Mouse (Mus musculus) bone marrow, adult 2 months (tissue): ENCODE data around the gene Btd. TPM values are rescaled to one million over a fixed set of nuclear protein-coding genes. Genes with fewer than 3 reads are reported as not detected.

Experiments used
- H3K27ac ChIP-seq: fragments of 200-500 bp; 2 replicates; pipeline ENCODE4 v1.5.1; 2012; ENCODE audit warnings: low read depth, mild to moderate bottlenecking, control low read depth, inconsistent platforms, low read length; ENCODE audit not compliant: control insufficient read depth, poor library complexity, insufficient read depth
- H3K4me1 ChIP-seq: fragments of 200-500 bp; 2 replicates; pipeline ENCODE4 v1.6.1; 2011; ENCODE audit warnings: low read length; ENCODE audit not compliant: control insufficient read depth, insufficient read depth
- H3K4me3 ChIP-seq: fragments of 200-500 bp; replicated peaks from 2 replicates; pipeline ENCODE3; 2011; ENCODE audit warnings: mild to moderate bottlenecking, low read depth, low read length, control low read depth; ENCODE audit not compliant: control insufficient read depth
- CTCF ChIP-seq: fragments of 200-500 bp; IDR thresholded peaks from 2 replicates; pipeline ENCODE4 v1.5.1; 2011; ENCODE audit warnings: low read length, control low read depth; ENCODE audit not compliant: control insufficient read depth, insufficient read depth
- POLR2A ChIP-seq: fragments of 200-500 bp; IDR thresholded peaks from 2 replicates; pipeline ENCODE4 v1.6.1; 2011; ENCODE audit warnings: low read depth, mild to moderate bottlenecking, control low read depth, low read length, borderline replicate concordance; ENCODE audit not compliant: control insufficient read depth
- WGBS: fragments of 180-500 bp; shearing (Covaris S2); methylation state at CpG from one replicate; pipeline ENCODE4 v1.1.7; 2018; 5-methylcytosine and 5-hydroxymethylcytosine counted together
- polyA plus RNA-seq: library from polyadenylated mRNA; stranded (reverse); fragments of >200 nt; gene quantifications from 2 replicates; pipeline ENCODE4 v1.2.4, GENCODE M21; 2011; ENCODE audit warnings: low replicate concordance; ENCODE audit not compliant: missing spikeins, insufficient read depth, insufficient read length

Gene Btd
- polyA plus RNA-seq, 1 experiment = 2.5 TPM

- WGBS = 69% methylated on average over 5 of the region's 5 CpGs
- Histone ChIP-seq H3K4me3 (no peak overlapping the region), H3K27ac (no peak overlapping the region), H3K4me1 (no peaks in the 10 kb centered on the region; the same call in 1 of the 2 replicates)
- TF ChIP-seq CTCF (no peak), POLR2A (no peak)
Measured at GRCm38 (mm10) chr14:31652106-31652505, 11.3 kb downstream of the Btd start.

- no peak overlapping the region for H3K4me3 ChIP-seq
- TF ChIP-seq CTCF = no peak
- TF ChIP-seq POLR2A = no peak
- no peaks in the 10 kb centered on the region; the same call in 1 of the 2 replicates for H3K4me1 ChIP-seq
- 90% methylated on average over 1 of the region's 1 CpGs for WGBS
- no peak overlapping the region for H3K27ac ChIP-seq
Measured at GRCm38 (mm10) chr14:31652624-31653023, 11.8 kb downstream of the Btd start.

- H3K4me3 ChIP-seq = no peak overlapping the region
- TF ChIP-seq CTCF (no peak), POLR2A (no peak)
- no peaks in the 10 kb centered on the region; the same call in 1 of the 2 replicates for H3K4me1 ChIP-seq
- no peak overlapping the region for H3K27ac ChIP-seq
- WGBS = 69% methylated on average over 14 of the region's 14 CpGs
Measured at GRCm38 (mm10) chr14:31653101-31653875, 12.5 kb downstream of the Btd start.

- 88% methylated on average over 5 of the region's 5 CpGs for WGBS
- no peak for TF ChIP-seq CTCF
- TF ChIP-seq POLR2A = no peak
- Histone ChIP-seq H3K4me1 (no peaks in the 10 kb centered on the region; the same call in 1 of the 2 replicates), H3K4me3 (no peak overlapping the region), H3K27ac (no peak overlapping the region)
Measured at GRCm38 (mm10) chr14:31654816-31655215, 14.0 kb downstream of the Btd start.

- Histone ChIP-seq H3K4me3 (no peak overlapping the region), H3K4me1 (no peaks in the 10 kb centered on the region; the same call in 1 of the 2 replicates), H3K27ac (no peak overlapping the region)
- WGBS = 85% methylated on average over 14 of the region's 14 CpGs
- no peak for TF ChIP-seq CTCF
- no peak for TF ChIP-seq POLR2A
Measured at GRCm38 (mm10) chr14:31655406-31655805, 14.6 kb downstream of the Btd start.

- H3K4me1 ChIP-seq = no peaks in the 10 kb centered on the region; the same call in 1 of the 2 replicates
Measured at GRCm38 (mm10) chr14:31656386-31656785, 15.6 kb downstream of the Btd start.

GRCm38 (mm10) chr14:31656857-31657645, 16.2 kb downstream of the Btd start:
- TF ChIP-seq CTCF (peak; percentile 72), POLR2A (no peak)
- WGBS = 10% methylated on average over 5 of the region's 5 CpGs
- H3K4me1 ChIP-seq = no peaks in the 10 kb centered on the region; the same call in 1 of the 2 replicates

More at GRCm38 (mm10) chr14:31656386-31656785, 15.6 kb downstream of the Btd start:
- Histone ChIP-seq H3K27ac (no peak overlapping the region), H3K4me3 (no peak overlapping the region)
- no peak for TF ChIP-seq POLR2A
- no peak for TF ChIP-seq CTCF
- 76% methylated on average over 7 of the region's 7 CpGs for WGBS

GRCm38 (mm10) chr14:31658126-31658680, 17.4 kb downstream of the Btd start:
- Histone ChIP-seq H3K4me1 (peaks cover 6% of the 10 kb centered on the region), H3K4me3 (no peak overlapping the region), H3K27ac (no peak overlapping the region)
- TF ChIP-seq POLR2A = no peak
- no peak for TF ChIP-seq CTCF
- WGBS = 90% methylated on average over 8 of the region's 8 CpGs

More at GRCm38 (mm10) chr14:31656857-31657645, 16.2 kb downstream of the Btd start:
- Histone ChIP-seq H3K27ac (no peak overlapping the region; the same call in 1 of the 2 replicates), H3K4me3 (no peak overlapping the region)
